Mouse (Mus musculus) erythroblast, embryonic 14.5 days (primary cell): ENCODE measurements around the gene Ubr4. TPM values are rescaled to one million over a fixed set of nuclear protein-coding genes. Genes with fewer than 3 reads are reported as not detected.

Source experiments
- H3K27me3 ChIP-seq: 2 replicates; pipeline ENCODE4 v1.6.1; 2012; ENCODE audit warnings: inconsistent platforms; ENCODE audit not compliant: control insufficient read depth
- H3K36me3 ChIP-seq: 2 replicates; pipeline ENCODE4 v1.6.1; 2012; ENCODE audit warnings: mild to moderate bottlenecking, inconsistent platforms; ENCODE audit not compliant: control insufficient read depth
- H3K4me1 ChIP-seq: 2 replicates; pipeline ENCODE4 v1.6.1; 2012; ENCODE audit warnings: inconsistent platforms; ENCODE audit not compliant: control insufficient read depth
- H3K4me3 ChIP-seq: replicated peaks from 2 replicates; pipeline ENCODE3; 2012; ENCODE audit warnings: moderate library complexity, mild to moderate bottlenecking, inconsistent platforms
- H3K9me3 ChIP-seq: 2 replicates; pipeline ENCODE4 v1.6.1; 2012; ENCODE audit warnings: low read length, inconsistent platforms, mixed read lengths; ENCODE audit not compliant: control insufficient read depth
- GATA1 ChIP-seq: IDR thresholded peaks from 2 replicates; pipeline ENCODE4 v1.6.1; 2012; ENCODE audit warnings: low read length, inconsistent platforms, mixed read lengths
- TAL1 ChIP-seq: IDR thresholded peaks from 3 replicates; pipeline ENCODE4 v1.6.1; 2012; ENCODE audit warnings: low read length, inconsistent platforms, mixed read lengths
- polyA plus RNA-seq: library from polyadenylated mRNA; stranded (reverse); fragments of >175 nt; gene quantifications from 2 replicates; pipeline ENCODE4 v1.2.3, GENCODE M21; 2012

Gene Ubr4
- polyA plus RNA-seq, 1 experiment, result 14.8 TPM

- TF ChIP-seq TAL1 (no peak), GATA1 (no peak)
- H3K27me3 ChIP-seq, result no peaks in the 10 kb centered on the region
- no peaks in the 10 kb centered on the region for H3K9me3 ChIP-seq
- H3K4me3 ChIP-seq, result no peak overlapping the region
- no peaks in the 10 kb centered on the region for H3K4me1 ChIP-seq
- peaks cover 99% of the 10 kb centered on the region for H3K36me3 ChIP-seq
These were observed 50.8 kb downstream of the Ubr4 start for GRCm38 (mm10) chr4:139403214-139403613.

GRCm38 (mm10) chr4:139411351-139411750, 58.9 kb downstream of the Ubr4 start:
- H3K36me3 ChIP-seq, result peaks cover 100% of the 10 kb centered on the region
- no peak overlapping the region for H3K4me3 ChIP-seq
- TF ChIP-seq GATA1, result no peak
- TF ChIP-seq TAL1, result no peak
- no peaks in the 10 kb centered on the region for H3K4me1 ChIP-seq
- H3K27me3 ChIP-seq, result no peaks in the 10 kb centered on the region
- H3K9me3 ChIP-seq, result no peaks in the 10 kb centered on the region

GRCm38 (mm10) chr4:139417868-139418267, 65.5 kb downstream of the Ubr4 start:
- no peak overlapping the region for H3K4me3 ChIP-seq
- H3K27me3 ChIP-seq, result no peaks in the 10 kb centered on the region
- TF ChIP-seq TAL1 (no peak), GATA1 (no peak)
- no peaks in the 10 kb centered on the region for H3K4me1 ChIP-seq
- H3K36me3 ChIP-seq, result peaks cover 100% of the 10 kb centered on the region
- H3K9me3 ChIP-seq, result peaks cover 3% of the 10 kb centered on the region; the same call in 1 of the 2 replicates

GRCm38 (mm10) chr4:139421621-139422020, 69.2 kb downstream of the Ubr4 start:
- Histone ChIP-seq H3K9me3 (peaks cover 3% of the 10 kb centered on the region; the same call in 1 of the 2 replicates), H3K27me3 (no peaks in the 10 kb centered on the region), H3K4me1 (no peaks in the 10 kb centered on the region), H3K36me3 (peaks cover 100% of the 10 kb centered on the region), H3K4me3 (no peak overlapping the region)
- no peak for TF ChIP-seq GATA1
- no peak for TF ChIP-seq TAL1

GRCm38 (mm10) chr4:139422409-139422808, 70.0 kb downstream of the Ubr4 start:
- peaks cover under 1% of the 10 kb centered on the region; the same call in 1 of the 2 replicates for H3K9me3 ChIP-seq
- TF ChIP-seq GATA1 (no peak), TAL1 (no peak)
- H3K4me1 ChIP-seq, result no peaks in the 10 kb centered on the region
- no peak overlapping the region for H3K4me3 ChIP-seq
- H3K36me3 ChIP-seq, result peaks cover 100% of the 10 kb centered on the region
- no peaks in the 10 kb centered on the region for H3K27me3 ChIP-seq

- Histone ChIP-seq H3K4me3 (no peak overlapping the region), H3K9me3 (no peaks in the 10 kb centered on the region), H3K36me3 (peaks cover 100% of the 10 kb centered on the region), H3K4me1 (no peaks in the 10 kb centered on the region), H3K27me3 (no peaks in the 10 kb centered on the region)
- TF ChIP-seq TAL1, result no peak
- TF ChIP-seq GATA1, result no peak
These were observed 70.9 kb downstream of the Ubr4 start for GRCm38 (mm10) chr4:139423270-139423669.

GRCm38 (mm10) chr4:139430176-139430575, 77.8 kb downstream of the Ubr4 start:
- Histone ChIP-seq H3K4me1 (no peaks in the 10 kb centered on the region), H3K9me3 (no peaks in the 10 kb centered on the region), H3K36me3 (peaks cover 100% of the 10 kb centered on the region), H3K4me3 (no peak overlapping the region), H3K27me3 (no peaks in the 10 kb centered on the region)
- no peak for TF ChIP-seq TAL1
- TF ChIP-seq GATA1, result no peak

GRCm38 (mm10) chr4:139430891-139431290, 78.5 kb downstream of the Ubr4 start:
- no peak overlapping the region for H3K4me3 ChIP-seq
- TF ChIP-seq GATA1 (no peak), TAL1 (no peak)
- H3K4me1 ChIP-seq, result no peaks in the 10 kb centered on the region
- peaks cover 100% of the 10 kb centered on the region for H3K36me3 ChIP-seq
- H3K9me3 ChIP-seq, result no peaks in the 10 kb centered on the region
- no peaks in the 10 kb centered on the region for H3K27me3 ChIP-seq

GRCm38 (mm10) chr4:139432966-139433765, 80.8 kb downstream of the Ubr4 start:
- H3K9me3 ChIP-seq, result no peaks in the 10 kb centered on the region
- no peaks in the 10 kb centered on the region for H3K4me1 ChIP-seq
- H3K4me3 ChIP-seq, result no peak overlapping the region
- no peak for TF ChIP-seq GATA1
- TF ChIP-seq TAL1, result no peak
- peaks cover 100% of the 10 kb centered on the region for H3K36me3 ChIP-seq
- H3K27me3 ChIP-seq, result no peaks in the 10 kb centered on the region
